Mouse (Mus musculus): ENCODE data around the gene Fmod. TPM values are rescaled to one million over a fixed set of nuclear protein-coding genes. Genes with fewer than 3 reads are reported as not detected.

The Fmod gene
- polyA plus RNA-seq, 1 experiment: 12.4 TPM

DNA sequence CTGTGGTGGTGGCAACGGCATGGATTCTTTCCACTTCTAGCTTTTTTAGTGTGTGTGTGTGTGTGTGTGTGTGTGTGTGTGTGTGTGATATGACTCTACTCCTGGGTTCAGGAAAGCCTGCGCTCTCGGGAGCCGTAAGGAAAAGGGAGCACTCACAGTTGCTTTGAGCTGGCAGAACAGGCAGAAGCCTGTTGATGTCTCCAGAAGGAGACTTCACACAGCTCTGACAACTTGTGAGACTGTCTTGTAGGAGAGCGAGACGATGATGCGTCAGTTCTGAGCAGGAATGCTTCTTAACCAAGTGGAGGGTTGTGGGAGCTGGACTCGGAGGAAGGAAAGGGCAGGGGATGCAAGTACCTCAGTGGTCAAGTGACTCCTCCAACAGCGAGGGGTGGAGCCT is 10.3 kb upstream of the Fmod start:
- Histone ChIP-seq H3K4me1 (ENCODE audit: control insufficient read depth, insufficient read depth, insufficient read length) (no peaks in the 10 kb centered on the region), H3K4me3 (ENCODE audit: extremely low read depth, insufficient read depth, insufficient read length) (no peak overlapping the region), H3K27ac (ENCODE audit: insufficient read depth, low read length) (no peak overlapping the region), H3K27me3 (ENCODE audit: control insufficient read depth, insufficient read depth, low read length) (no peaks in the 10 kb centered on the region), H3K36me3 (ENCODE audit: control insufficient read depth, insufficient read depth, low read length) (no peaks in the 10 kb centered on the region)
- 90% methylated on average over 9 of the region's 9 CpGs for WGBS
- TF ChIP-seq CTCF (IDR thresholded peaks at IDR 0.05; ENCODE audit: extremely low read depth, insufficient read depth, insufficient read length, insufficient replicate concordance) (no peak), POLR2A (IDR thresholded peaks at IDR 0.05; ENCODE audit: low read depth, low read length) (no peak)
- DNase-seq (ENCODE audit: low read depth in 1 of 2, low spot score in 2 of 2): no peak

DNA sequence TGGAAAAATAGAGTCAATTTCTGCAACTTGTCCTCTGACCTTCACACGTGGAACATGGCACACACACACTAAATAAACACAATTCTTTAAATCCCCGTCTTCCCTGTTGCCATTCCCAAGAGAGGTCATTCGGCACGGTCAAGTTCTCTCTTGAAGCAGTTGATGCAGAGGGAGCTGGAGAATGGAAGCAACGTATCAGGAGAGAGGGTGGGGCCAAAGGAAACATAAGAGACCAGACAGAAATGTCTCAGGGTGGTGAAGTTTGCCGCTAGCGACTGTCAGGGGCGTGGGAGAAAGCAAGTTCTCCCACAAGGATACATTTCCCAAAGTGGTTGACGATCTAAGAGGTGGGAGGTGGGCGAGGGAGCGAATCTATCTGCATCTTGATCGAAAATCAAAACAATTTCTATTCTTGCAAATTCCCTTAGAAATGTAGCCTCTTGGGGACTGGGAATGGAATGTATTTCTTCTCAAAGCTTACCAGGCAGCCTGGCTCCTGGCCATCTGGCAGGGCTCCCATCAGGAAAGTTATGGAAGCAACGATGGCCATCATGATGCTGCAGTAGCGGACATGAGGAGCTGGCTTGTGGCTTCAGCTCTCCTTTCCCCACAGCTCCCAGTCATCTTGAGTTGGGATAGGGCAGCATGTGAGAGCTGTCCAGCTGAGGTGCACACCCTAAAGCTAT is 8.8 kb upstream of the Fmod start:
- 87% methylated on average over 14 of the region's 14 CpGs for WGBS
- TF ChIP-seq CTCF (IDR thresholded peaks at IDR 0.05; ENCODE audit: extremely low read depth, insufficient read depth, insufficient read length, insufficient replicate concordance) (no peak), POLR2A (IDR thresholded peaks at IDR 0.05; ENCODE audit: low read depth, low read length) (no peak)
- Histone ChIP-seq H3K36me3 (ENCODE audit: control insufficient read depth, insufficient read depth, low read length) (no peaks in the 10 kb centered on the region), H3K4me3 (ENCODE audit: extremely low read depth, insufficient read depth, insufficient read length) (no peak overlapping the region), H3K4me1 (ENCODE audit: control insufficient read depth, insufficient read depth, insufficient read length) (no peaks in the 10 kb centered on the region), H3K27me3 (ENCODE audit: control insufficient read depth, insufficient read depth, low read length) (no peaks in the 10 kb centered on the region), H3K27ac (ENCODE audit: insufficient read depth, low read length) (no peak overlapping the region)
- DNase-seq (ENCODE audit: low read depth in 1 of 2, low spot score in 2 of 2): no peak

DNA sequence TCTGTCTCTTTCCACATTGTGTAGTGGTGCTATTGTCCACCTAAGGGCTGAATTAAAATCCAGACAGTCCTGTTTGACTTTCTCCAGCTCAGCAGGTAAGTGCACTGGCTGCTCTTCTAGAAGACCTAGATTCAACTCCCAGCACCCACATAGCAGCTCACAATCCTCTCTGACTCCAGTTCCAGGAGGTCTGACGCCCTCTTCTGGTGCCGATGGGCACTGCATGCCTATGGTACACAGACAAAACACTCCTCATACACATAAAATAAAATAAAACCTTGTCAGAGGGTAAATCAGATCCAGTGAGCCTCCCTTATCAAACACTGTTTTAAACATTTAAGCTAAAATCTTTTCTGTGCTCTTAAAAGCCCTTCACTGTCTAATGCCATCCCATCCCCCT is 562 bp upstream of the Fmod start:
- WGBS: 60% methylated on average over 2 of the region's 2 CpGs

DNA sequence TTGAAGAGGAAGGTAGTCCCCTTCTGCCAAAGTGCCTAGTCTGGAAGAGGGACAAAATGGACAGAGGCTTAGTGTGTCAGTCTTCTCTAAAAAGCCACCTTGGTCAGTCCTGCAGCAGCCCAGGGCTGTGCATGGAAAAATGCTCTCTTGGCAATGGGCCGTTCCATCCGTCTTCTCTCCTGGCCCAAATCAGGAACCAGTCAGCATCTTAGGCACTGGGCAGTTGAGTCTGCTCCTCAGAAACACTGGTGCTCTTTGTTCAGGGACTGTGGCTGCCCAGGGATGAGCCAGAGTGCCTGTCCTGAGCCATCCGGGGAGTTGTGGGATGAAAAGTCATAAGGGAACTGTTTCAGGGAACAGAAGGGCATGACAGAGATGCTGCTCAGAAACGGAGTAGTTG is 1.3 kb downstream of the Fmod start:
- Histone ChIP-seq H3K4me1 (ENCODE audit: control insufficient read depth, insufficient read depth, insufficient read length) (no peaks in the 10 kb centered on the region), H3K27ac (ENCODE audit: insufficient read depth, low read length) (no peak overlapping the region), H3K27me3 (ENCODE audit: control insufficient read depth, insufficient read depth, low read length) (no peaks in the 10 kb centered on the region), H3K4me3 (ENCODE audit: extremely low read depth, insufficient read depth, insufficient read length) (no peak overlapping the region), H3K36me3 (ENCODE audit: control insufficient read depth, insufficient read depth, low read length) (no peaks in the 10 kb centered on the region)
- WGBS: 88% methylated on average over 4 of the region's 4 CpGs
- TF ChIP-seq CTCF (IDR thresholded peaks at IDR 0.05; ENCODE audit: extremely low read depth, insufficient read depth, insufficient read length, insufficient replicate concordance): no peak
- TF ChIP-seq POLR2A (IDR thresholded peaks at IDR 0.05; ENCODE audit: low read depth, low read length): no peak
- no peak for DNase-seq (ENCODE audit: low read depth in 1 of 2, low spot score in 2 of 2)

More for the DNA sequence above, 562 bp upstream of the Fmod start:
- DNase-seq (ENCODE audit: low read depth in 1 of 2, low spot score in 2 of 2): no peak
- no peaks in the 10 kb centered on the region for H3K4me1 ChIP-seq (ENCODE audit: control insufficient read depth, insufficient read depth, insufficient read length)
- no peak overlapping the region for H3K4me3 ChIP-seq (ENCODE audit: extremely low read depth, insufficient read depth, insufficient read length)
- no peaks in the 10 kb centered on the region for H3K27me3 ChIP-seq (ENCODE audit: control insufficient read depth, insufficient read depth, low read length)
- TF ChIP-seq POLR2A (IDR thresholded peaks at IDR 0.05; ENCODE audit: low read depth, low read length): no peak
- TF ChIP-seq CTCF (IDR thresholded peaks at IDR 0.05; ENCODE audit: extremely low read depth, insufficient read depth, insufficient read length, insufficient replicate concordance): no peak
- H3K27ac ChIP-seq (ENCODE audit: insufficient read depth, low read length): no peak overlapping the region
- H3K36me3 ChIP-seq (ENCODE audit: control insufficient read depth, insufficient read depth, low read length): no peaks in the 10 kb centered on the region

DNA sequence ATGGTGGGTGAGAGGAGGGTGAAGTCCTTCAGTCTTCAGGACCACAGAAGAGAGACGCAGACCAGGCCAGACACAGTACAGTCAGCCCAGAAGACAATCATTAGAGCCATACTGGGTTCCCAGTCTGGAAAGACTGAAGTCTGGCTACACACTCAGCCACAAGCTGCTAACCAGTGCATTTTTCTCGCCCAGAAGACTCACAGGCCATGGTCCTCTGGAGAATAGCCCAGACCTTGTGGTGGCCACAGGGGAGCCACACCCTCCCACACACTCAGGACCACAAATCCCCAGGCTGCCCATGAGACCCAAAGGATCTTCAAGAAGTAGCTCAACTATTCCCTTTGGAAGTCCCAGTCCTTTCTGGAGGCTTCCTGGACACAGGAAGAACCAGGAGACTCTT is 2.3 kb downstream of the Fmod start:
- no peaks in the 10 kb centered on the region for H3K4me1 ChIP-seq (ENCODE audit: control insufficient read depth, insufficient read depth, insufficient read length)
- H3K36me3 ChIP-seq (ENCODE audit: control insufficient read depth, insufficient read depth, low read length): no peaks in the 10 kb centered on the region
- 73% methylated on average over 2 of the region's 2 CpGs for WGBS
- H3K4me3 ChIP-seq (ENCODE audit: extremely low read depth, insufficient read depth, insufficient read length): no peak overlapping the region
- TF ChIP-seq POLR2A (IDR thresholded peaks at IDR 0.05; ENCODE audit: low read depth, low read length) (no peak), CTCF (IDR thresholded peaks at IDR 0.05; ENCODE audit: extremely low read depth, insufficient read depth, insufficient read length, insufficient replicate concordance) (no peak)
- H3K27ac ChIP-seq (ENCODE audit: insufficient read depth, low read length): no peak overlapping the region
- no peaks in the 10 kb centered on the region for H3K27me3 ChIP-seq (ENCODE audit: control insufficient read depth, insufficient read depth, low read length)
- DNase-seq (ENCODE audit: low read depth in 1 of 2, low spot score in 2 of 2): no peak

DNA sequence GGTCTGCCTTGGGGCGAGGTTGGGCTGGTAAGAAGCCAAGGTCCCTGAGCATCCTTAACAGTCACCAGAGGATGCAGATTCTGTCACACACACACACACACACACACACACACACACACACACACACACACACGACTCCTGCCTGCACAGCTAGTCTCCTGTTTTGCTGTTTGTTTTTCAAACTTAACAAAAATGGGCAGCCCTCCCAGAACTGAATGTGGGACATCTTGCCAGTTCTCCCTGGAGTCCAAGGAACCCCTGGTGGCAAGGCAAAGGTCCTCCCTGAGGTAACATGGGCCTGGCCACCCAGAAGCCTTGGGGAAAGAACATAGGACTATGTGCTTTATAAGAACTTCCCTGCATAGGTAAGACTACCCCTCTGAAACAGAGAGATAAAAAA is 4.8 kb downstream of the Fmod start:
- DNase-seq (ENCODE audit: low read depth in 1 of 2, low spot score in 2 of 2): no peak
- H3K36me3 ChIP-seq (ENCODE audit: control insufficient read depth, insufficient read depth, low read length): no peaks in the 10 kb centered on the region
- TF ChIP-seq CTCF (IDR thresholded peaks at IDR 0.05; ENCODE audit: extremely low read depth, insufficient read depth, insufficient read length, insufficient replicate concordance) (no peak), POLR2A (IDR thresholded peaks at IDR 0.05; ENCODE audit: low read depth, low read length) (no peak)
- H3K4me3 ChIP-seq (ENCODE audit: extremely low read depth, insufficient read depth, insufficient read length): no peak overlapping the region
- no peaks in the 10 kb centered on the region for H3K4me1 ChIP-seq (ENCODE audit: control insufficient read depth, insufficient read depth, insufficient read length)
- 46% methylated on average over 2 of the region's 2 CpGs for WGBS
- no peak overlapping the region for H3K27ac ChIP-seq (ENCODE audit: insufficient read depth, low read length)
- H3K27me3 ChIP-seq (ENCODE audit: control insufficient read depth, insufficient read depth, low read length): no peaks in the 10 kb centered on the region

DNA sequence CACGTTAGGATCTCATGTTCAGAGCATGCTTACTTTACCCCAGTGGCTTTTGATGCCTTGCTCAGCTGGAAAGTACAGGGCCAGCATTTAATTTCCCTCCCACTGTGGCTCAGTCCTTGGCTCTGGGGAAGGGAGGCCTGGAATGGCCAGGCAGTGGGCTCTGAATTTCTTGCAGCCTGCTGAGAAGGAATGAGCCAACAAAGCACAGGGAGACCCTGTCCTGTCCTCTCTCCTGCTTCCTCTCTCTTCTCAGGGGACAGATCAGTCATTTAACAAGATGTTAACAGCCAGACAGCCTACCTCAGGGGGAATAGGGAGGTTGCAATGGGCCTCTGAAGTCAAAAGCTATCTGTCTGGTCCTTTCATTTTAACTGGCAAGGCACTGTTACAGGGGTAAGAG is 5.3 kb downstream of the Fmod start:
- Histone ChIP-seq H3K27ac (ENCODE audit: insufficient read depth, low read length) (no peak overlapping the region), H3K4me3 (ENCODE audit: extremely low read depth, insufficient read depth, insufficient read length) (no peak overlapping the region), H3K4me1 (ENCODE audit: control insufficient read depth, insufficient read depth, insufficient read length) (no peaks in the 10 kb centered on the region), H3K27me3 (ENCODE audit: control insufficient read depth, insufficient read depth, low read length) (no peaks in the 10 kb centered on the region), H3K36me3 (ENCODE audit: control insufficient read depth, insufficient read depth, low read length) (no peaks in the 10 kb centered on the region)
- 85% methylated on average over 1 of the region's 1 CpGs for WGBS
- TF ChIP-seq POLR2A (IDR thresholded peaks at IDR 0.05; ENCODE audit: low read depth, low read length) (no peak), CTCF (IDR thresholded peaks at IDR 0.05; ENCODE audit: extremely low read depth, insufficient read depth, insufficient read length, insufficient replicate concordance) (no peak)
- no peak for DNase-seq (ENCODE audit: low read depth in 1 of 2, low spot score in 2 of 2)

All from spleen, adult 2 months (tissue).